Mouse (Mus musculus) intestine, postnatal 0 days (tissue): Measurements from ENCODE around the gene Mecom. TPM values are rescaled to one million over a fixed set of nuclear protein-coding genes. Genes with fewer than 3 reads are reported as not detected.

ENCODE experiments used
- ATAC-seq: fragments of 200-750 bp; cut with Nextera tagmentation; 2 replicates; pipeline ENCODE4 v1.8.0; 2017; ENCODE audit warnings: mild to moderate bottlenecking, moderate TSS enrichment, moderate library complexity
- H3K27ac ChIP-seq: fragments of 300-500 bp; sonication (generic); 2 replicates; pipeline ENCODE4 v1.5.1; 2014; ENCODE audit warnings: mild to moderate bottlenecking, low read depth, low read length, moderate library complexity
- H3K27me3 ChIP-seq: fragments of 300-500 bp; sonication (generic); replicated peaks from 2 replicates; pipeline ENCODE4 v1.6.1; 2014; ENCODE audit warnings: low read length, mixed read lengths; ENCODE audit not compliant: control insufficient read depth, insufficient read depth
- H3K36me3 ChIP-seq: fragments of 300-500 bp; sonication (generic); 2 replicates; pipeline ENCODE4 v1.6.1; 2014; ENCODE audit warnings: mild to moderate bottlenecking, moderate library complexity; ENCODE audit not compliant: control insufficient read depth, insufficient read depth
- H3K4me1 ChIP-seq: fragments of 300-500 bp; sonication (generic); replicated peaks from 2 replicates; pipeline ENCODE4 v1.6.1; 2014; ENCODE audit warnings: antibody characterized with exemption, low read length, mixed read lengths; ENCODE audit not compliant: control insufficient read depth, insufficient read depth
- H3K4me2 ChIP-seq: fragments of 300-500 bp; sonication (generic); replicated peaks from 2 replicates; pipeline ENCODE4 v1.6.1; 2014; ENCODE audit warnings: low read depth, mild to moderate bottlenecking, moderate library complexity
- H3K4me3 ChIP-seq: fragments of 300-500 bp; sonication (generic); 2 replicates; pipeline ENCODE4 v1.5.1; 2014; ENCODE audit warnings: low read depth, low read length
- H3K9ac ChIP-seq: fragments of 300-500 bp; sonication (generic); 2 replicates; pipeline ENCODE4 v1.6.1; 2014; ENCODE audit warnings: mild to moderate bottlenecking, low read depth, low read length
- H3K9me3 ChIP-seq: fragments of 300-500 bp; sonication (generic); 2 replicates; pipeline ENCODE4 v1.6.1; 2016; ENCODE audit warnings: mixed run types; ENCODE audit not compliant: control insufficient read depth
- CTCF ChIP-seq: sonication (generic); IDR thresholded peaks from 2 replicates; pipeline ENCODE4 v1.5.1; 2016; ENCODE audit warnings: low read depth, mild to moderate bottlenecking, control low read depth, antibody characterized with exemption, moderate library complexity
- WGBS: fragments of 180-500 bp; shearing (Covaris S2); extraction: QIAGEN DNeasy Blood & Tissue Kit; methylation state at CpG from one replicate; pipeline ENCODE4 v1.1.7; 2014; 5-methylcytosine and 5-hydroxymethylcytosine counted together
- polyA plus RNA-seq: library from polyadenylated mRNA; unstranded; fragments of >200 nt; fragmentation: Nextera tagmentation; extraction: Ambion mirVana; gene quantifications from 2 replicates; pipeline ENCODE4 v1.2.1, GENCODE M21; 2015

Mecom gene
- polyA plus RNA-seq, 1 experiment from 2014 or later, result 7.7 TPM

- H3K4me3 ChIP-seq, result no peak overlapping the region
- no peak overlapping the region for H3K27ac ChIP-seq
- no peaks in the 10 kb centered on the region for H3K27me3 ChIP-seq
- no peak overlapping the region for H3K4me2 ChIP-seq
- H3K36me3 ChIP-seq, result no peaks in the 10 kb centered on the region
- H3K4me1 ChIP-seq, result no peaks in the 10 kb centered on the region
- no peak for ATAC-seq
- no peaks in the 10 kb centered on the region for H3K9me3 ChIP-seq
- no peak overlapping the region for H3K9ac ChIP-seq
- no peak for TF ChIP-seq CTCF
- 88% methylated on average over 3 of the region's 3 CpGs for WGBS
Observed at GRCm38 (mm10) chr3:30153923-30154331, 393.9 kb downstream of the Mecom start.

- H3K9ac ChIP-seq, result no peak overlapping the region
- 91% methylated on average over 4 of the region's 4 CpGs for WGBS
- no peak overlapping the region for H3K4me3 ChIP-seq
- no peaks in the 10 kb centered on the region for H3K4me1 ChIP-seq
- no peak for TF ChIP-seq CTCF
- ATAC-seq, result no peak
- no peaks in the 10 kb centered on the region for H3K9me3 ChIP-seq
- H3K27me3 ChIP-seq, result no peaks in the 10 kb centered on the region
- H3K27ac ChIP-seq, result no peak overlapping the region
- no peak overlapping the region for H3K4me2 ChIP-seq
- H3K36me3 ChIP-seq, result no peaks in the 10 kb centered on the region
Observed at GRCm38 (mm10) chr3:30150071-30150470, 397.7 kb downstream of the Mecom start.

GRCm38 (mm10) chr3:30148378-30149079 lies 399.3 kb downstream of the Mecom start:
- H3K27me3 ChIP-seq, result no peaks in the 10 kb centered on the region
- H3K4me2 ChIP-seq, result no peak overlapping the region
- ATAC-seq, result no peak
- no peak overlapping the region for H3K27ac ChIP-seq
- no peak overlapping the region for H3K4me3 ChIP-seq
- no peaks in the 10 kb centered on the region for H3K4me1 ChIP-seq
- no peak overlapping the region for H3K9ac ChIP-seq
- WGBS, result 65% methylated on average over 8 of the region's 8 CpGs
- TF ChIP-seq CTCF, result no peak
- no peaks in the 10 kb centered on the region for H3K36me3 ChIP-seq
- no peaks in the 10 kb centered on the region for H3K9me3 ChIP-seq

DNA sequence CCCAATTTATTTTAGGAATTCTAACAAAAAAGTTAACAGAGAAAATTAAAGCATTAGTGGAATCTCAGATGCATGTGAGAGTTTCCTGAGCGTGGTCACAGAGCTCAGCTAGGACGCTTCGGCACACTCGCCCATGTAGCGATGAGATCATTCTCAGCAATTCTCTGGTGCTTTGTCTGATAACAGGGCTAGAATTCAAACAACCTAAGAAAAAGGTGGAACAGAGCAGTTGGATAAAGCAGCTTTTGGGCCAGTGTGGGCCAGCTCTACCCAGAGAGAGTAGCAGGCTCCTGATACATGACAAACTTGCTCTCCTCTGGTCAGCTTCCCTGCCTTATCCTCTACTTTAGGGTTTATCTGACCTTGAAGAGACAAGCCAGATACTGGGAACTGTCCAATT lies 402.8 kb downstream of the Mecom start:
- TF ChIP-seq CTCF, result no peak
- no peak overlapping the region for H3K4me2 ChIP-seq
- H3K27me3 ChIP-seq, result no peaks in the 10 kb centered on the region
- H3K9ac ChIP-seq, result no peak overlapping the region
- H3K4me3 ChIP-seq, result no peak overlapping the region
- H3K9me3 ChIP-seq, result no peaks in the 10 kb centered on the region
- 81% methylated on average over 5 of the region's 5 CpGs for WGBS
- ATAC-seq, result no peak
- H3K36me3 ChIP-seq, result no peaks in the 10 kb centered on the region
- no peak overlapping the region for H3K27ac ChIP-seq
- no peaks in the 10 kb centered on the region for H3K4me1 ChIP-seq

DNA sequence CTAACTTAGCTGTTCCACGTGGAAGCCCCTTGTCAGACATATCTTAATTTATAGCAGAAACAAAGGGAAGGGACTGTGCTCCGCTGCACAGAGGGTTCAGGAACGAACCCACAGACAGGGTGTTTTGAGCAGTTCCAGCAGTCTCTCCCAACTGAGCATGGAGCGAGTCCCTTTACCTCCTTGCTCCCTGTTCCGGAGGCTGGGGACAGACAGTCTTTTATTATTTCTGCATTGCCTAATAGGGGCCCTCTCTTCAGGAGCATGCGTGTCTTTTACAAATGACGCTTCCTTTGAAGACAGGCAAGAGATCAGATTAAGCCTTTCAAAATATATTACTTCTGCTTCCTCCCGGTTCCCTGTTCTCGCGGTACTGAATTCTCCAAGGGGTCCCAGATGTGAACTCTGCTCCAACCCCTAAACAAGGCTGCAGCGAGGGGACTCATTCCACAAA lies 403.8 kb downstream of the Mecom start:
- 35% methylated on average over 11 of the region's 11 CpGs for WGBS
- Histone ChIP-seq H3K4me2 (no peak overlapping the region), H3K27ac (no peak overlapping the region)

DNA sequence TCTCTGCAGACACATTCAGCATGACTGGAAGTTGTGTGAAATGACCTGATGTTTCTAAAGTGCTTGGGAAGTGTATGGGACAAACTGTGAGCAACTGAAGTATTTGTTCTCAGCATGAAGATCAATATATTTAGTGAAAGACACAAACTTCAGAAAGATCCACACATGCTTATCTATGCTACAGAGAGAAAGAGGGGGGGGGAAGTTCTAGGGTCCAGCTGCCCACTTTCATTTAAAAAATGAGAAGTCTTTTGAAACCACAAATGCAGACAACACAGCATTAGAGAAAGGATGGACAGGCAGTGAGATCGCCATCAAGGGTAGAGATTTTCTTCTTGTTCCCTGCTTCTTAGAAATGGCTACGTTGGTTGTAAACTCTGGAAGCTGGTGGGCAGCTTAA lies 404.4 kb downstream of the Mecom start:
- no peak overlapping the region for H3K4me3 ChIP-seq
- H3K27ac ChIP-seq, result no peak overlapping the region
- WGBS, result 89% methylated on average over 2 of the region's 2 CpGs
- TF ChIP-seq CTCF, result no peak
- ATAC-seq, result no peak
- no peaks in the 10 kb centered on the region for H3K36me3 ChIP-seq
- no peak overlapping the region for H3K9ac ChIP-seq
- no peak overlapping the region for H3K4me2 ChIP-seq
- H3K9me3 ChIP-seq, result no peaks in the 10 kb centered on the region
- no peaks in the 10 kb centered on the region for H3K4me1 ChIP-seq
- no peaks in the 10 kb centered on the region for H3K27me3 ChIP-seq

More for the DNA sequence above, 403.8 kb downstream of the Mecom start:
- Histone ChIP-seq H3K27me3 (no peaks in the 10 kb centered on the region), H3K36me3 (no peaks in the 10 kb centered on the region), H3K9me3 (no peaks in the 10 kb centered on the region), H3K4me1 (no peaks in the 10 kb centered on the region), H3K4me3 (no peak overlapping the region), H3K9ac (no peak overlapping the region)
- no peak for TF ChIP-seq CTCF
- ATAC-seq, result no peak
